Mouse (Mus musculus) adrenal gland, postnatal 10 days (tissue): ENCODE measurements around the gene Tead2. TPM values are rescaled to one million over a fixed set of nuclear protein-coding genes. Genes with fewer than 3 reads are reported as not detected.

Experiments
- DNase-seq: peaks from one replicate; pipeline ENCODE4 v3.0.0; 2021; ENCODE audit warnings: mixed read lengths
- microRNA-seq: library from miRNA; unstranded; fragments of <30 nt; microRNA quantifications from one replicate; pipeline ENCODE4 v1.2.0, GENCODE M21; 2021
- total RNA-seq, 2 experiments: library from RNA; stranded (reverse); gene quantifications; 2 replicates each; pipeline ENCODE4 v1.2.3; 2021

The Tead2 gene
- total RNA-seq, 2 experiments from 2014 or later = 21.0 to 24.0 TPM

DNA sequence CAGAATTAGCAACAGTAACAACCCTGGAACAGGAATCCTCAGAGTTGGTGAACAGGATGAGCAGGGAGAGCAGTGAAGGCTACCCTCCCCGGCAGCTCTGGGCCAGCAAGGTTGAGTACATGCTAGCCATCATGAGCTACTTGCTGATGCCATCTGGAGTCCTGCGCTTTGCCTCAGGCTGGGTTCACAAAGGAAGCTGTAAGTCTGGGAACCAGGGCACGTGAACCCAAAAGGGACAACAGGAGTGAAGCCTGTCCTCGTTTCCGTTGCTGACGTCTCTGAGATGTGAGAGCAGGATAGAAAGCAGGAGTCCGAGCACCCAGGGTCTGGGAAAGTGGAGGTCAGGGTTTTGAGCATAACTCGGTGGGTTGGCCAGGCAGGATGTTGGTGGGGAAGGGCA lies 43.7 kb downstream of the Tead2 start:
- no peak for DNase-seq

- no peak for DNase-seq
These were observed 46.7 kb downstream of the Tead2 start for GRCm38 (mm10) chr7:45262266-45262665.

- DNase-seq = no peak
These were observed 47.6 kb downstream of the Tead2 start for GRCm38 (mm10) chr7:45263006-45263607.

- DNase-seq = no peak
These were observed 48.8 kb downstream of the Tead2 start for GRCm38 (mm10) chr7:45264348-45264747.

- DNase-seq = no peak
These were observed 50.0 kb downstream of the Tead2 start for GRCm38 (mm10) chr7:45265518-45265917.

GRCm38 (mm10) chr7:45272786-45273412 lies 57.3 kb downstream of the Tead2 start:
- no peak for DNase-seq

- no peak for DNase-seq
These were observed 58.1 kb downstream of the Tead2 start for GRCm38 (mm10) chr7:45273672-45274071.

DNA sequence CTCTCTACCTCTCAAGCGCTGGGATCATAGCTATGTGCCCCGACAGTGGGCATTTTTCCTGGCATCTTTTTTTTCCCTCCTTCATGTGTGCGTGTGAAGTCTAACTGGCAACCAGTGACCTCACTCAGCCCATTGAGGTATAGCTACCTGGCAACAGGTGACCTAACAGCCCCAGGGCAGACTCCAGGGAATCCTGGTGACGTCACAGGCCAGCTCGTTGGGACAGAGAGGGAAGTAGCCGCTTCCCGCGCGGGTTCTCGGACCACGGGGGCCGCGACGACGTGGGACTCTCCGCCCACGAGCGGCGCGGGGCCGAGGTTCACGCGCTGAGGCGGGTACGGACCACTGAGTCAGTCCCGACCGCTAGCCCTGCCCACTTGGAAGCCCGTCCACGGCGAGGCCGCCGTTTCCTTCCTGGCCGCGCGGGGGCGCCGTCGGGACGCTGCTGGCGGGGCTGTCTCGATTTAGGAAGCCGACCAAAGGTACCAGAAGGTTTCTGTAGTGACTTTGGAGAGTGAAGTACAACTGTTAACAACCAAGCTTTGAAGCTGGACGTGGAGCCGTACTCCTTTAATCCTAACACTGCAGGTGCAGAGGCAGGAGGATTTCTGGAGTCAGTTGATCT lies 61.7 kb downstream of the Tead2 start, which contains the start of gene Slc6a21:
TSS of gene Slc6a21 (plus strand) at position 378 of the 625 bp plus-strand sequence.
- peak; percentile 91 for DNase-seq

Small RNA genes within 50 kb of the gene (microRNA-seq; reads per million reads assigned to microRNA genes)
- not detected for gene Mir7055

Other genes starting within 250 kb of the Tead2 start
- gene Cpt1c, start 240.9 kb upstream of the Tead2 start, total RNA-seq = 10 to 100 TPM in 1 of 2 experiments, 1 to 10 TPM in 1; 9.8 to 15.3 TPM
- 100 to 1,000 TPM; 254 to 258 TPM for gene Prmt1, start 229.2 kb upstream of the Tead2 start, total RNA-seq
- 10 to 100 TPM; 80.3 to 89.6 TPM for gene Irf3, start 218.1 kb upstream of the Tead2 start, total RNA-seq
- 10 to 100 TPM; 15.8 to 16.2 TPM for gene Bcl2l12, start 217.0 kb upstream of the Tead2 start, total RNA-seq
- 10 to 100 TPM; 69.6 to 81.1 TPM for gene Scaf1, start 199.4 kb upstream of the Tead2 start, total RNA-seq
- gene Rras, start 197.8 kb upstream of the Tead2 start, total RNA-seq = 10 to 100 TPM; 57.6 to 60.2 TPM
- gene Prr12, start 162.9 kb upstream of the Tead2 start, total RNA-seq = 10 to 100 TPM; 36.9 to 51.9 TPM
- 10 to 100 TPM; 39.7 to 45.9 TPM for gene Nosip, start 153.3 kb upstream of the Tead2 start, total RNA-seq
- gene Prrg2, start 153.1 kb upstream of the Tead2 start, total RNA-seq = 10 to 100 TPM; 18.5 to 20.0 TPM
- 10 to 100 TPM; 65.2 to 71.2 TPM for gene Rcn3, start 123.5 kb upstream of the Tead2 start, total RNA-seq
- gene Fcgrt, start 111.9 kb upstream of the Tead2 start, total RNA-seq = 100 to 1,000 TPM; 169 to 185 TPM
- 1,000 to 10,000 TPM; 1,283 to 1,295 TPM for gene Rps11, start 91.3 kb upstream of the Tead2 start, total RNA-seq
- 1,000 to 10,000 TPM; 1,643 to 1,697 TPM for gene Rpl13a, start 87.0 kb upstream of the Tead2 start, total RNA-seq
- not detected for gene Gm45713, start 79.5 kb upstream of the Tead2 start, total RNA-seq
- gene Flt3l, start 79.3 kb upstream of the Tead2 start, total RNA-seq = 10 to 100 TPM in 1 of 2 experiments, 1 to 10 TPM in 1; 9.7 to 18.1 TPM
- 10 to 100 TPM; 59.0 to 68.5 TPM for gene Pih1d1, start 61.5 kb upstream of the Tead2 start, total RNA-seq
- gene Aldh16a1, start 61.2 kb upstream of the Tead2 start, total RNA-seq = 10 to 100 TPM; 50.6 to 68.2 TPM
- under 1 TPM; 0.18 to 0.42 TPM for gene Slc17a7, start 51.8 kb upstream of the Tead2 start, total RNA-seq
- not detected for gene Gfy, start 36.2 kb upstream of the Tead2 start, total RNA-seq
- not detected for gene Pth2, start 34.8 kb upstream of the Tead2 start, total RNA-seq
- under 1 TPM in 1 of 2 experiments, not detected in 1; 0.36 TPM for gene Ccdc155, start 10.9 kb upstream of the Tead2 start, total RNA-seq
- under 1 TPM in 1 of 2 experiments, not detected in 1; 0.30 TPM for gene Dkkl1, start 3.6 kb upstream of the Tead2 start, total RNA-seq
- gene Cd37, start 23.4 kb downstream of the Tead2 start, total RNA-seq = 10 to 100 TPM; 13.9 to 17.6 TPM
- gene Slc6a16, start 25.3 kb downstream of the Tead2 start, total RNA-seq = under 1 TPM in 1 of 2 experiments, not detected in 1; 0.12 TPM
- under 1 TPM in 1 of 2 experiments, not detected in 1; 0.42 TPM for gene Slc6a21, start 61.8 kb downstream of the Tead2 start, total RNA-seq
- 10 to 100 TPM; 15.9 to 26.8 TPM for gene Trpm4, start 118.0 kb downstream of the Tead2 start, total RNA-seq
- 10 to 100 TPM; 10.7 to 47.8 TPM for gene Hrc, start 119.5 kb downstream of the Tead2 start, total RNA-seq
- gene Ppfia3, start 151.3 kb downstream of the Tead2 start, total RNA-seq = 1 to 10 TPM; 1.9 to 3.0 TPM
- gene Lin7b, start 154.8 kb downstream of the Tead2 start, total RNA-seq = 1 to 10 TPM in 1 of 2 experiments, under 1 TPM in 1; 0.90 to 2.9 TPM
- 100 to 1,000 TPM; 208 to 341 TPM for gene Snrnp70, start 180.0 kb downstream of the Tead2 start, total RNA-seq
- 1 to 10 TPM in 1 of 2 experiments, under 1 TPM in 1; 0.75 to 2.6 TPM for gene Kcna7, start 189.9 kb downstream of the Tead2 start, total RNA-seq
- gene Ntf5, start 197.9 kb downstream of the Tead2 start, total RNA-seq = under 1 TPM; 0.12 to 0.33 TPM
- not detected for gene Lhb, start 205.1 kb downstream of the Tead2 start, total RNA-seq
- gene Gys1, start 219.1 kb downstream of the Tead2 start, total RNA-seq = 10 to 100 TPM; 66.7 to 92.5 TPM
- gene Ruvbl2, start 222.3 kb downstream of the Tead2 start, total RNA-seq = 10 to 100 TPM; 50.2 to 58.9 TPM
- gene Ftl1, start 244.1 kb downstream of the Tead2 start, total RNA-seq = 100 to 1,000 TPM; 527 to 606 TPM